Mouse (Mus musculus) embryonic fibroblast, embryonic 13.5 days (primary cell): Measurements from ENCODE around the gene Gm20388.

Source experiments
- CTCF ChIP-seq: IDR thresholded peaks from 2 replicates; pipeline ENCODE4 v1.5.1; 2011; ENCODE audit warnings: mild to moderate bottlenecking, control low read depth, low read length, moderate library complexity, borderline replicate concordance; ENCODE audit not compliant: insufficient read depth
- POLR2A ChIP-seq: IDR thresholded peaks from 2 replicates; pipeline ENCODE4 v1.6.1; 2011; ENCODE audit warnings: low read depth, mild to moderate bottlenecking, control low read depth, low read length, moderate library complexity

GRCm38 (mm10) chr8:122920890-122921289 is 3010.2 kb downstream of the Gm20388 start:
- TF ChIP-seq POLR2A (no peak), CTCF (no peak)
